Mouse (Mus musculus): ENCODE measurements around the gene Aen. TPM values are rescaled to one million over a fixed set of nuclear protein-coding genes. Genes with fewer than 3 reads are reported as not detected.

The Aen gene
- polyA plus RNA-seq, 1 experiment from 2014 or later = 15.1 TPM

- no peaks in the 10 kb centered on the region for H3K9me3 ChIP-seq (ENCODE audit: low read length)
- no peaks in the 10 kb centered on the region for H3K36me3 ChIP-seq (replicated peaks; ENCODE audit: insufficient read depth, low read length)
- no peak for TF ChIP-seq EP300 (IDR thresholded peaks at IDR 0.05; ENCODE audit: low read depth)
- H3K4me2 ChIP-seq (ENCODE audit: low read depth, low read length) = no peak overlapping the region
- H3K4me1 ChIP-seq (ENCODE audit: insufficient read depth) = no peaks in the 10 kb centered on the region
- H3K4me3 ChIP-seq (ENCODE audit: low read depth, low read length) = no peak overlapping the region
- 32% methylated on average over 14 of the region's 16 CpGs for whole genome bisulfite sequencing (ENCODE audit: insufficient replicate concordance)
- no peak overlapping the region for H3K9ac ChIP-seq (replicated peaks)
- H3K27me3 ChIP-seq (ENCODE audit: insufficient read depth, low read length) = peaks cover 48% of the 10 kb centered on the region
- no peak overlapping the region for H3K27ac ChIP-seq (ENCODE audit: low read depth)
- DNase-seq = no peak
- no peak for ATAC-seq
Observed at GRCm38 (mm10) chr7:78881607-78882468, 13.8 kb upstream of the Aen start.

- H3K36me3 ChIP-seq (replicated peaks; ENCODE audit: insufficient read depth, low read length) = no peaks in the 10 kb centered on the region
- peaks cover 51% of the 10 kb centered on the region for H3K27me3 ChIP-seq (ENCODE audit: insufficient read depth, low read length)
- no peak overlapping the region for H3K4me2 ChIP-seq (ENCODE audit: low read depth, low read length)
- DNase-seq = no peak
- no peak overlapping the region for H3K9ac ChIP-seq (replicated peaks)
- 4% methylated on average over 23 of the region's 23 CpGs for WGBS (ENCODE audit: insufficient replicate concordance)
- no peak overlapping the region for H3K4me3 ChIP-seq (ENCODE audit: low read depth, low read length)
- no peak for TF ChIP-seq EP300 (IDR thresholded peaks at IDR 0.05; ENCODE audit: low read depth)
- TF ChIP-seq CTCF (IDR thresholded peaks at IDR 0.05; ENCODE audit: low read depth) = no peak
- no peaks in the 10 kb centered on the region for H3K9me3 ChIP-seq (ENCODE audit: low read length)
- no peak for ATAC-seq
- H3K4me1 ChIP-seq (ENCODE audit: insufficient read depth) = no peaks in the 10 kb centered on the region
- H3K27ac ChIP-seq (ENCODE audit: low read depth) = no peak overlapping the region
Observed at GRCm38 (mm10) chr7:78882469-78882837, 13.2 kb upstream of the Aen start.

- Histone ChIP-seq H3K27me3 (ENCODE audit: insufficient read depth, low read length) (peaks cover 51% of the 10 kb centered on the region), H3K9ac (replicated peaks) (no peak overlapping the region), H3K36me3 (replicated peaks; ENCODE audit: insufficient read depth, low read length) (no peaks in the 10 kb centered on the region), H3K4me3 (ENCODE audit: low read depth, low read length) (no peak overlapping the region), H3K4me2 (ENCODE audit: low read depth, low read length) (no peak overlapping the region), H3K4me1 (ENCODE audit: insufficient read depth) (no peaks in the 10 kb centered on the region), H3K9me3 (ENCODE audit: low read length) (no peaks in the 10 kb centered on the region), H3K27ac (ENCODE audit: low read depth) (no peak overlapping the region)
- TF ChIP-seq CTCF (IDR thresholded peaks at IDR 0.05; ENCODE audit: low read depth) (no peak), EP300 (IDR thresholded peaks at IDR 0.05; ENCODE audit: low read depth) (no peak)
- 5% methylated on average over 34 of the region's 34 CpGs for WGBS (ENCODE audit: insufficient replicate concordance)
- DNase-seq (no peak), ATAC-seq (no peak)
Observed at GRCm38 (mm10) chr7:78883016-78883725, 12.5 kb upstream of the Aen start.

- Histone ChIP-seq H3K27ac (ENCODE audit: low read depth) (no peak overlapping the region), H3K9me3 (ENCODE audit: low read length) (no peaks in the 10 kb centered on the region), H3K27me3 (ENCODE audit: insufficient read depth, low read length) (peaks cover 49% of the 10 kb centered on the region), H3K4me1 (ENCODE audit: insufficient read depth) (no peaks in the 10 kb centered on the region), H3K9ac (replicated peaks) (no peak overlapping the region), H3K4me2 (ENCODE audit: low read depth, low read length) (no peak overlapping the region), H3K36me3 (replicated peaks; ENCODE audit: insufficient read depth, low read length) (no peaks in the 10 kb centered on the region), H3K4me3 (ENCODE audit: low read depth, low read length) (no peak overlapping the region)
- DNase-seq (no peak), ATAC-seq (no peak)
- TF ChIP-seq CTCF (IDR thresholded peaks at IDR 0.05; ENCODE audit: low read depth) (no peak), EP300 (IDR thresholded peaks at IDR 0.05; ENCODE audit: low read depth) (no peak)
- WGBS (ENCODE audit: insufficient replicate concordance) = 21% methylated on average over 8 of the region's 8 CpGs
Observed at GRCm38 (mm10) chr7:78883726-78884060, 12.0 kb upstream of the Aen start.

GRCm38 (mm10) chr7:78884139-78884538 is 11.5 kb upstream of the Aen start:
- no peaks in the 10 kb centered on the region for H3K9me3 ChIP-seq (ENCODE audit: low read length)
- H3K27me3 ChIP-seq (ENCODE audit: insufficient read depth, low read length) = peaks cover 49% of the 10 kb centered on the region
- no peak overlapping the region for H3K4me3 ChIP-seq (ENCODE audit: low read depth, low read length)
- no peak for DNase-seq
- WGBS (ENCODE audit: insufficient replicate concordance) = 14% methylated on average over 6 of the region's 6 CpGs
- no peaks in the 10 kb centered on the region for H3K36me3 ChIP-seq (replicated peaks; ENCODE audit: insufficient read depth, low read length)
- H3K27ac ChIP-seq (ENCODE audit: low read depth) = no peak overlapping the region
- no peak overlapping the region for H3K4me2 ChIP-seq (ENCODE audit: low read depth, low read length)
- H3K4me1 ChIP-seq (ENCODE audit: insufficient read depth) = no peaks in the 10 kb centered on the region
- no peak overlapping the region for H3K9ac ChIP-seq (replicated peaks)
- TF ChIP-seq CTCF (IDR thresholded peaks at IDR 0.05; ENCODE audit: low read depth) (no peak), EP300 (IDR thresholded peaks at IDR 0.05; ENCODE audit: low read depth) (no peak)
- no peak for ATAC-seq

GRCm38 (mm10) chr7:78885404-78885803 is 10.2 kb upstream of the Aen start:
- Histone ChIP-seq H3K4me2 (ENCODE audit: low read depth, low read length) (no peak overlapping the region), H3K27me3 (ENCODE audit: insufficient read depth, low read length) (peaks cover 49% of the 10 kb centered on the region), H3K9ac (replicated peaks) (no peak overlapping the region), H3K4me1 (ENCODE audit: insufficient read depth) (no peaks in the 10 kb centered on the region), H3K36me3 (replicated peaks; ENCODE audit: insufficient read depth, low read length) (no peaks in the 10 kb centered on the region), H3K4me3 (ENCODE audit: low read depth, low read length) (no peak overlapping the region), H3K27ac (ENCODE audit: low read depth) (no peak overlapping the region), H3K9me3 (ENCODE audit: low read length) (no peaks in the 10 kb centered on the region)
- TF ChIP-seq CTCF (IDR thresholded peaks at IDR 0.05; ENCODE audit: low read depth) (no peak), EP300 (IDR thresholded peaks at IDR 0.05; ENCODE audit: low read depth) (no peak)
- no peak for DNase-seq
- 79% methylated on average over 5 of the region's 5 CpGs for WGBS (ENCODE audit: insufficient replicate concordance)
- no peak for ATAC-seq
